Mouse (Mus musculus) megakaryocyte, embryonic 14.5 days (primary cell): ENCODE results near the gene Smarca2.

ENCODE experiments used
- FLI1 ChIP-seq: IDR thresholded peaks from 2 replicates; pipeline ENCODE4 v1.6.1; 2012; ENCODE audit warnings: low read length, inconsistent platforms, mixed read lengths
- GATA1 ChIP-seq: IDR thresholded peaks from 3 replicates; pipeline ENCODE4 v1.6.1; 2012; ENCODE audit warnings: mixed read lengths, low read length, inconsistent platforms, borderline replicate concordance

DNA sequence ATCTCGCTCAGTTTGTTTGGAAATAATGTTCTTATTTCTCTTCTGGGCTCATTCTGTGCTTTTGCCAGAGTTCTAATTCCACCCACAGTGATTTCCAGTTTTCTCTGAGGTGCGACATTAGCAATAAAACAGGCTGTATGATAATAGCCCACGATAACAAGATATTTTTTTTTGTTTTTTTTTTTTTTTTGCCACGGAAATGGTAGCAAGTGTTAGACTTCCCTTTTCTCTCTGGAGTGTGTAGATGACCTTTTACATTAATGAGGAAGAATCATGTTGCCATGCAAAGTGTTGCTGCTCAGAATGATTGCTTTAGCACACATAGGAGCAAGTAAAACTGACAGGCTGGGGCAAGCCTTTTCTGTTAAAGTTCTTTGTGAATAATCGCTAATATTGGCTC lies 61.5 kb downstream of the Smarca2 start:
- TF ChIP-seq GATA1 (no peak), FLI1 (no peak)
